Mouse (Mus musculus) c-Kit-positive CD71-negative TER-119-negative erythroid progenitor cells, embryonic 14.5 days (primary cell): ENCODE data around the gene Plekha4.

ENCODE experiments used
- DNase-seq: peaks from one replicate; pipeline ENCODE4 v3.0.0-alpha.2; 2013; ENCODE audit warnings: low read depth

Plekha4 gene

GRCm38 (mm10) chr7:45538163-45539041 lies 12.3 kb downstream of the Plekha4 start:
- DNase-seq, result no peak

- no peak for DNase-seq
Measured at GRCm38 (mm10) chr7:45539095-45539494, 13.0 kb downstream of the Plekha4 start.

GRCm38 (mm10) chr7:45540213-45540612 lies 14.1 kb downstream of the Plekha4 start:
- DNase-seq, result no peak

DNA sequence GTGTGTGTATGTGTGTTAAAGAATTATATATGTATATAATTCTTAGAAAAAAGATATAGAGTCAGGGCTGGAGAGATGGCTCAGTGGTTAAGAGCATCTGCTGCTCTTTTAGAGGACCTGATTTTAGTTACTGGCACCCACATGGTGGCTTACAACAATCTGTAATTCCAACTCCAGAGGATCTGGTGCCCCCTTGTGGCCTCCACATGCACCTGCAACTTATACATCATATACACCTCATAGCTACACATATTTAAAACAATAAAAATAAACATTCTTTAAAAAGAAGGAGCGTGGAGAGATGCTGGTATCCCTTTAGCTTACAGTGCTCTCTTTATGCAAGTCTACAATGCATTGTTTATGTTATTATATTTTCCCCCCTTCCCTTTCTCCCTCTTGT lies 18.4 kb downstream of the Plekha4 start:
- DNase-seq, result no peak

- no peak for DNase-seq
Measured at GRCm38 (mm10) chr7:45549641-45550436, 23.7 kb downstream of the Plekha4 start.

- DNase-seq, result no peak
Measured at GRCm38 (mm10) chr7:45550821-45551511, 24.8 kb downstream of the Plekha4 start.

DNA sequence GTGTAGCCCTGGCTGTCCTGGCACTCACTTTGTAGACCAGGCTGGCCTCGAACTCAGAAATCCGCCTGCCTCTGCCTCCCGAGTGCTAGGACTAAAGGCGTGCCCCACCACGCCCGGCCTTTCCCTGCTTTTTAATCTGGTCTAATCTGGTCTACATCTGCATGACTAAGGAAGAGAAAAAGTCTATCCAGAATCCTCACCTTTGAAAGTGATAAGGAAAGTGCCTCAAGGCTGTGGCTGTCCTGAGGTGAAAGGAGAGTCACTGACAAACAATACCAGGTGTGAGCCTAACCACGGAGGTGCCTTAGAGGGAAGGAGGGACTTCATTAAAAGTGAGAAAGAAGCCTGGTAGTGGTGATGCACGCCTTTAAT lies 25.4 kb downstream of the Plekha4 start:
- no peak for DNase-seq

GRCm38 (mm10) chr7:45553519-45553918 lies 27.4 kb downstream of the Plekha4 start:
- no peak for DNase-seq

DNA sequence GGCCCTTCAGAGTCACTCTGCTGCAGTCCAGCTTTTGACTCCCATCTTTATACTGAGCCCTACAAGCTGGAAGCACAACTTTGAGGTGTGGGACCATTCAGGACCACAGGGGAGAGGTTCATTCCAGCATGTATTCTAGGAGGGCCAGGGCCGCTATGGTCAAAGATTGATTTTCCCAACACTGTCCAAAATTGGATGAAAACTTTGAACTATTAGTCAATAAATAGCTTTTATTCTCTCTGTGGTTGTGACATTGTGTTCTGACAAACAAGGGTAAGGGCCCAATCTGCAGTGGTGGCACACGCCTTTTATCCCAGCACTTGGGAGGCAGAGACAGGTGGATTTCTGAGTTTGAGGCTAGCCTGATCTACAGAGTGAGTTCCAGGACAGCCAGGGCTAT lies 27.9 kb downstream of the Plekha4 start:
- DNase-seq, result no peak

- no peak for DNase-seq
Measured at GRCm38 (mm10) chr7:45554744-45555143, 28.6 kb downstream of the Plekha4 start, which contains the start of gene Hsd17b14. TSS of gene Hsd17b14 (plus strand) at chr7:45554893.

- no peak for DNase-seq
Measured at GRCm38 (mm10) chr7:45555787-45556186, 29.7 kb downstream of the Plekha4 start.

GRCm38 (mm10) chr7:45558907-45559306 lies 32.8 kb downstream of the Plekha4 start:
- DNase-seq, result no peak

DNA sequence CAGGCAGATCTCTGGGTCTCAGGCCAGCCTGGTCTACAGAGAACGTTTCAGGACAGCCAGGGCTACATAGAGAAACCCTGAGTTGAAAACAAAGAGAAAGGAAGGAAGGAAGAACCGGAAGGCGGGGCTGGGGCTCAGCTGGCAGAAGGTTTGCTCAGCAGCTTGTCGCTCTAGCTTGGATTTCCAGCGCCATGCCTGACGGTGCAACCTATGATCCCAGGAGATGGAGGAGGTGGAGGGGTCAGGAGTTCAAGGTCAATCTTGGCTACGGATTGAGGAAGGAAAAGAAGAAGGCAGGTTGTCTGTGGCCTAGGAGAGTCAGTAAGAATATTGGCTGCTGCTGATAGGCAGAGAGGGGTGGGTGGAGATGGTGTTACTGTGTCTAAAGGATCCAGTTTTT lies 34.1 kb downstream of the Plekha4 start:
- no peak for DNase-seq

DNA sequence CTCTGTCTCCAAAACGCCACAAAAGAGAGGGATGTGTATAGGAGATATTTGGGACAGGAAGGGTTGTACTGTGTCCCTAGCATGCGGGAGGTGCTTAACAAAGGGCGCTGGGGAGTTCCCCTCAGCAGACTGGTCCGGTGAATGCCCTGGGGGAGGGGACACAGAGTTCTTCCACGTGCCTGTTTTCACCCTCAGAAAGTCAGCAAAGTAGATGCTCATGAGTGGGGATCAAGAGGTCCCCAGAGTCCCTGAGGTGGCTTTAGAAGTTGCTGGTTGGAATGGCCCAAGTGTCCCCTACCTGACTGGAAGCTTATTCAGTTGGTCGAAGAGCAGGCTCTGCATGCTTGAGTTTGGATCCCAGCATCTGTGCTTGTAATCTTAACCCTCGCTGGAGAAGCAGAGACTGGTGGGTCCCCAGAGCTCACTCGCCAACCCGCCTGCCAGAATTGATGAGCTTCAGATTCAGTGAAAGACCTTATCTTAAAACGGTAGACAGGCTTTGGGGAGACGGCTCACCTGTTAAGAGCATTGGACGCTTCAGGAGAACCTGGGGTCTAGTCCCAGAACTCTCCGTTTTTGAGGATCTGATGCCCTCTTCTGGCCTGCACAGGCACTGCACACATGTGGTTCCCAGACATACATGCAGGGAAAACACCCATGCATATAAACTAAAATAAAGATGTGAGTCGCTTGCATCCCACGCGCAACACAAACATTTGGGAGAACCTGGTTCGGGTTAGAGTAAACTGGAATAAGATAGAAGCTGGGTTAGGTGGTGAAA lies 34.9 kb downstream of the Plekha4 start:
- DNase-seq, result no peak

DNA sequence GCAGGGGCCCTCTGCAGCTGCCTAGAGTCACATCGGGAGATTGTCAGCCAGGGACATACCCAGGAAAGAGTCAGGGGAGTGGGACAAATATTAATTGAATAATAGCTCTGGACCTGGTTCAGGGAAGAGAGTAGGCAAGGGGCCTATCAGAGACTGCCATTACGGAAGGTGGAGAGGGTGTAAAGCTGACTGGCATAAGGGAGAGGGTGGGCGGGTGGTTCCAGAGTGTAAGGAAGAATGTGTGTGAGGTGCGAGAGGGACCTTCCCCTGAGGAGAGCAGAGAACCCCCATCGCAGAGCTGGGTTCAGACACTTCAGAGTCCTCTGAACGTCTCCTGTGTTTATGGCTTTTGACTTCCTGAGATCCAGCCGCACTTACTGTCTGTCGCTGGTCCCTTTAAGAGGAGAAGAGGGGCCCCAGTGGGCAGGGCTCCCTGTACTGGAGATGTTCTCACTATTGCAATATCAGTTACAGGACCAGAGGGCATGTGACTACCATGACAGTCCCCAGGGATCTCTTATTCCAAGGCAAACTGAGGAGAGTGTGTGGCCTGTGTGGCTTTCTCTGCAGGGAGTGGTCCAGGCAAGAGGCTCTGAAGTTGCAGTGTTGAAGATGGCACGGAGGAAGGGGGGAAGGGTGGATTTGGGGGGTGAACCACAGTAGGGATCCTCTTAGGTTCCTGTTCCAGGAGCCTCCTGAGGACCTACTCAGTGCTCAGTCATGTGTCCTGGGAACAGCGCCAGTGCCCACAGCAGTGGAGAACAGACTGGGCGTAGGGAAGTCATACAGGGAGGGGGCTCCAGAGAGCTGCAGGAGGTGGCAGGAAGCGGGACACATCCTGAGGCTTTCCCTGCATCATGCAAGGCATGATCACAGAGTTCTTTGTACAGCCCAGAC lies 35.7 kb downstream of the Plekha4 start:
- no peak for DNase-seq

- no peak for DNase-seq
Measured at GRCm38 (mm10) chr7:45564811-45565210, 38.7 kb downstream of the Plekha4 start.

GRCm38 (mm10) chr7:45565446-45565845 lies 39.3 kb downstream of the Plekha4 start:
- DNase-seq, result no peak

DNA sequence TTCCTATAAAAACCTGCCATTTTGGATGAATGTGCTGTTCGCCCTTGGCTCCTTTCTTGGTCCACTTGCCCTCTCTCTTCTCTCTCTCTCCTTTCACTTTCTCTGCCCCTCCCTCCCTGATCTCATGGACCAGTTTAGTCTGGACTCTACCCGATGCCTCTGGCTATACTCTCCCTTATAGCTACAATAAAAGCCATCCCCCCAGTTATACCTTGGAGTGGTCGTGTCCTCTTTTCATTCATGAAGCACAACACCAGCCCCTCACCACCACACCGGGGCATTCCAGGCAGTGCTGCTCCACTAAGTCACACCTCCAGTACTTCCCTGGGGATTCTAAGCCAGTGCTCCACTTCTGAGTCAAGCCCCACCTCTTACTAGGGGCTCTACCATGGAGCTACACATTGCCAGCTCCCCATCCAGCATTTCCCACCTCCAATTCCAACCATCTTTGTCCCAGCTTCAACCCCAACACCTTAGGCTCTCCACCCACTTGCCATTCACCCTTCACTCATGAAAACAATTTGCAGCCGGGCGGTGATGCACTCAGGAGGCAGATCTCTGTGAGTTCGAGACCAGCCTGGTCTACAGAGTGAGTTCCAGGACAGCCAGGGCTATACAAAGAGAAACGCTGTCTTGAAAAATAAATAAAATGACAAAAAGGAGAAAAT lies 41.1 kb downstream of the Plekha4 start:
- DNase-seq, result no peak

DNA sequence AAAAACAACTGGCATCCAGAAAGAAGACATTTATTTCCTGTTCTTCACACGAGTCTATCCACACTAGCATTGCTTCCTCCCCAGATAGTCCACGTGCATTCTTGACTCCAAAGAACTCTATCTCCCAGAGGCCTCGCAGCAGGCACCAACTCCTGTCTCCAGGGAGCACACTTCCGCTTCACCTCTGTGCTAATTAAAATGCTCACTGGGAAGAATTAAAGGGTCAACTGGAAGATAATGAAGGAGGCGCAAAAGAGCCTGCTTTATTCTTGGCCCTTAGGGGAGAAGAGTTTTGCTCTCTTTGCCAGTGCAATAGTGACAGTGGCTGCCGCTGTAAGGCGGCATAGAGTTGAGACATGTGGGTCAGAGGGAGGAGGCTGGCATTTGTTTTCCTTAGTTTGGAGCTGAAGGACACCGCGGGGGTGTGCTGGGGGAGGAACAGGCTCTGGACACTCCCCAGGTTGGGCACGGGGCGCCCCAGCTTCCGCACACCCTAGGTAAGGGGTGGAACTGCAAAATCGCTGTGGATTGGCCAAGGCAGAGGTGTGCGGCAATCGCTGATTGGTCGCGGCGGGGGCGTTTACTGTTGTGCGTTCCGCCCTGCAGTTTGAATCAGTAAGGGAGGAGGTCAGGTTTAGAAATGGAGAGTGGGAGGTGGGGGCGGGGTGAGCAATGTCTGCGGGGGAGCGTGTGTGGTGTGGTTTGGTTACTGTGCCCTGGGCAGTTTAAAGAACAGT lies 41.8 kb downstream of the Plekha4 start:
- peak; percentile 87 for DNase-seq
